Mouse (Mus musculus) c-Kit-negative CD71-positive TER-119-positive erythroid progenitor cells, embryonic 14.5 days (primary cell): Measurements from ENCODE around the gene Myo1c.

Experiments
- DNase-seq: peaks from one replicate; pipeline ENCODE4 v3.0.0-alpha.2; 2013; ENCODE audit warnings: low read depth, low spot score

The Myo1c gene

DNA sequence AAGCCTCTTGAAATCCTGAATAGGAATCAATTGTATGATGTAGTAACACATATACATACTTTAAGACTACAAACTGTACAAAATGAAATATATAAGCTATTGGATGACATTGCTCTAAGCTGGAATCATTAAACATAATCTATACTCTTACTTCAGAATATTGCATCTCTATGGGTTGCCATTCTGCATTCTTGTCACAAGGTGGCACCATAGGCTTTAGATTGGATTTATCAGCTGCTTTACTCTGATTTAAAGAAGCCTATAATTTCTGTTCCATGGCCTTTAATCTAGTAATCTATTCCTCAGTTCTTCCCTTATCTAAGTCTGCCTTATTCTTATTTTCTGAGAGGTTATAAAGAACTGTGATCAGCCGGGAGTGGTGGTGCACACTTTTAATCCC, 63.6 kb downstream of the Myo1c start:
- peak; percentile 22 for DNase-seq

DNA sequence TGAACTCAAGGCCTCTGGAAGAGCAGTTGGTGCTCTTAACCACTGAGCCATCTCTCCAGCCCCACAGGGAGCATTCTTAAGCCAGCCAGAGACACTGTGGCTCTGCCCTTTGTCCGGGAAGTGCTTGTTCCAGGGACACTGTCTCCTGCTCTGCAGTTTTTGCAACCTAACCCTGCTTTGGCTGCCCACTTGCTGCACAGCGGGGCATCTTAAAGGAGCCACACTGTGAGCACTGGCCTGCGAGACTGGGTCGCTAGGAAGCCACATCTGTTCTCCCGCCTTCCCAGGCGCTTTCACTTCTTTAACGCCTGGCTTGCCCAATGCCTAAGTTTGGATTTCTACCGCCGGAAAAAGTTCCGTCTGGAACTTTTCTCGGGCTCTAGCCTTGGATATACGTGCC, 65.3 kb downstream of the Myo1c start:
- no peak for DNase-seq

DNA sequence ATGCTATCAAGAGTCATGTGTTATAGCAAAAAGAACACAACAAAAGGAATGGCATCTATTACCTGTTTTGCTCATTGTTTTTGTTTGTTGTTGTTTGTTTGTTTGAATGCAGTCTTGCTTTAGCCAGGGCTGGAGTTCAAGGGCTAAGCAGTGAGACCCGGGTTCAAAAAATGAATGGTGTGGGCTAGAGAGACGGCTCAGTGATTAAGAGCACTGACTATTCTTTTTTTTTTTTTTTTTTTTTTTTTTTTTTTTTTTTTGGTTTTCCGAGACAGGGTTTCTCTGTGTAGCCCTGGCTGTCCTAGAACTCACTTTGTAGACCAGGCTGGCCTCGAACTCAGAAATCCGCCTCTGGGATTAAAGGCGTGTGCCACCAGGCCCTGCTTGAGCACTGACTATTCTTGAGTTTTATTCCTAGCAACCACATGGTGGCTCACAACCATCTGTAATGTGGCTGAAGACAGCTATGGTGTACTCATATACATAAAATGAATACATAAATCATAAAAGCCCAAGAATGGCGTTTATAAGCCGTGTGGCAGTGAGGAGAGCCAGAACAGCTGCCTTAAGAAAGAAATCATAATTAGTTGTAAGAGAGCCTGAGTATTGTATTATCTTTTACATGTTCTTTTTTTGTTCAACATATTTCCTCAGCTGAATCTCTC, 66.5 kb downstream of the Myo1c start:
- no peak for DNase-seq

DNA sequence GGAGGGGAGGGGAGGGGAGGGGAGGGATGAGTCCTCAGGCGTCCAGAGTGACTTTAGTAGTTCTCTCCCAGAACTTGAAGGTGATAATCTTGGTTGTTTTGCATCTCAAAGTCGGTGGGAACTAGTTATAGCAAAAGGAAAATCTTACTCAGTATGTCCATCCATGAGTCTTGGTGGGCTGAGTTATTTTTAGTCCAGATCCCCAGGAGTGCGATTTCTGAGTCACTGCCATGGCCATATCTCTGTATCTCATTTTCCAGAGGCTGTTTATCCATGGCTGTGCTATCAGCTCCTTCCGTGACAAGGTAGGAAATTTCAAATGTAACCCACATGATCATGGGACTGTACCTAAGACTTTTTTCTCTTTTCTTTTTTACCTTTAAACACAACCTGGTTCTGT, 72.0 kb downstream of the Myo1c start:
- no peak for DNase-seq
